Mouse (Mus musculus) right cerebral cortex, adult 2 months (tissue): ENCODE data around the gene Pcsk6.
A peak's percentile ranks its signal among the peaks of the same experiment; 100 is the strongest.

ENCODE experiments used
- DNase-seq, 2 experiments: peaks; one replicate each; pipeline ENCODE4 v3.0.0; 2021 to 2022; ENCODE audit warnings: low spot score in 2 of 2

Gene Pcsk6

GRCm38 (mm10) chr7:66001035-66001754 is 139.7 kb downstream of the Pcsk6 start:
- no peak for DNase-seq

- DNase-seq, result no peak
Measured at GRCm38 (mm10) chr7:66001797-66002196, 140.3 kb downstream of the Pcsk6 start.

GRCm38 (mm10) chr7:66003447-66003846 is 141.9 kb downstream of the Pcsk6 start:
- no peak for DNase-seq

- no peak for DNase-seq
Measured at GRCm38 (mm10) chr7:66003865-66004638, 142.5 kb downstream of the Pcsk6 start.

- DNase-seq, result no peak
Measured at GRCm38 (mm10) chr7:66005066-66005465, 143.5 kb downstream of the Pcsk6 start.

- no peak for DNase-seq
Measured at GRCm38 (mm10) chr7:66008161-66008891, 146.8 kb downstream of the Pcsk6 start.

- DNase-seq, result peak in 1 of 2 experiments; percentile 13
Measured at GRCm38 (mm10) chr7:66008892-66009273, 147.3 kb downstream of the Pcsk6 start.

- no peak for DNase-seq
Measured at GRCm38 (mm10) chr7:66010518-66010917, 149.0 kb downstream of the Pcsk6 start.

- peak; percentile 35 to 38 for DNase-seq
Measured at GRCm38 (mm10) chr7:66027747-66028146, 166.2 kb downstream of the Pcsk6 start.

- no peak for DNase-seq
Measured at GRCm38 (mm10) chr7:66028766-66029512, 167.4 kb downstream of the Pcsk6 start.

GRCm38 (mm10) chr7:66036809-66037208 is 175.3 kb downstream of the Pcsk6 start:
- DNase-seq, result no peak

- DNase-seq, result no peak
Measured at GRCm38 (mm10) chr7:66038261-66038660, 176.7 kb downstream of the Pcsk6 start.

GRCm38 (mm10) chr7:66038730-66039129 is 177.2 kb downstream of the Pcsk6 start:
- DNase-seq, result no peak

- DNase-seq, result no peak
Measured at GRCm38 (mm10) chr7:66040026-66040814, 178.7 kb downstream of the Pcsk6 start.

- no peak for DNase-seq
Measured at GRCm38 (mm10) chr7:66043552-66044459, 182.3 kb downstream of the Pcsk6 start, which contains the start of gene Gm45213. Gm45213 (plus strand) TSS chr7:66043602.

- DNase-seq, result no peak
Measured at GRCm38 (mm10) chr7:66044617-66045016, 183.1 kb downstream of the Pcsk6 start.

GRCm38 (mm10) chr7:66046921-66047918 is 185.7 kb downstream of the Pcsk6 start:
- no peak for DNase-seq

- DNase-seq, result no peak
Measured at GRCm38 (mm10) chr7:66047975-66048374, 186.4 kb downstream of the Pcsk6 start.
